Mouse (Mus musculus) heart, postnatal 0 days (tissue): ENCODE measurements at regions not wholly inside any gene's neighbourhood (a gene's known extent, or its start where the extent isn't known, plus 50 kb on each side); places are given as distances from the start of the nearest gene placed in this dataset.

Source experiments
- ATAC-seq: fragments of 200-750 bp; cut with Nextera tagmentation; 2 replicates; pipeline ENCODE4 v1.8.0; 2017; ENCODE audit warnings: low read depth, moderate number of reproducible peaks, moderate library complexity; ENCODE audit not compliant: insufficient read depth
- DNase-seq: peaks from one replicate; pipeline ENCODE4 v3.0.0-alpha.2; 2016; ENCODE audit warnings: low spot score
- H3K27ac ChIP-seq: fragments of 300-500 bp; sonication (generic); 2 replicates; pipeline ENCODE4 v1.5.1; 2014; ENCODE audit warnings: low read depth, mild to moderate bottlenecking
- H3K27me3 ChIP-seq: fragments of 300-500 bp; sonication (generic); 2 replicates; pipeline ENCODE4 v1.6.1; 2014; ENCODE audit warnings: low read length, mixed read lengths; ENCODE audit not compliant: control insufficient read depth, insufficient read depth
- H3K36me3 ChIP-seq: fragments of 300-500 bp; sonication (generic); replicated peaks from 2 replicates; pipeline ENCODE4 v1.6.1; 2014; ENCODE audit warnings: low read length, mixed read lengths; ENCODE audit not compliant: control insufficient read depth, insufficient read depth
- H3K4me1 ChIP-seq: fragments of 300-500 bp; sonication (generic); 2 replicates; pipeline ENCODE4 v1.6.1; 2014; ENCODE audit warnings: antibody characterized with exemption; ENCODE audit not compliant: control insufficient read depth, insufficient read depth
- H3K4me2 ChIP-seq: fragments of 300-500 bp; sonication (generic); 2 replicates; pipeline ENCODE4 v1.6.1; 2014; ENCODE audit warnings: low read depth, mild to moderate bottlenecking, low read length, moderate library complexity
- H3K4me3 ChIP-seq: fragments of 300-500 bp; sonication (generic); 2 replicates; pipeline ENCODE4 v1.5.1; 2014; ENCODE audit warnings: low read depth, low read length
- H3K9ac ChIP-seq: fragments of 300-500 bp; sonication (generic); replicated peaks from 2 replicates; pipeline ENCODE4 v1.6.1; 2014; ENCODE audit warnings: low read depth, low read length, mixed read lengths
- H3K9me3 ChIP-seq: fragments of 300-500 bp; sonication (generic); replicated peaks from 2 replicates; pipeline ENCODE4 v1.6.1; 2016; ENCODE audit warnings: low read length; ENCODE audit not compliant: control insufficient read depth
- CTCF ChIP-seq: IDR thresholded peaks from 2 replicates; pipeline ENCODE4 v1.5.1; 2016; ENCODE audit warnings: antibody characterized with exemption, control low read depth, low read depth
- EP300 ChIP-seq: IDR thresholded peaks from 2 replicates; pipeline ENCODE4 v1.6.1; 2016; ENCODE audit warnings: antibody characterized with exemption, low read depth
- WGBS: fragments of 180-500 bp; shearing (Covaris S2); extraction: QIAGEN DNeasy Blood & Tissue Kit; methylation state at CpG from one replicate; pipeline ENCODE4 v1.1.7; 2014; 5-methylcytosine and 5-hydroxymethylcytosine counted together

- ATAC-seq: no peak
- no peak for TF ChIP-seq EP300
- TF ChIP-seq CTCF: no peak
- H3K4me2 ChIP-seq: no peak overlapping the region
- WGBS: 70% methylated on average over 4 of the region's 4 CpGs
- H3K36me3 ChIP-seq: no peaks in the 10 kb centered on the region
- H3K9me3 ChIP-seq: no peaks in the 10 kb centered on the region
- no peak overlapping the region for H3K9ac ChIP-seq
- no peaks in the 10 kb centered on the region for H3K27me3 ChIP-seq
- H3K4me3 ChIP-seq: no peak overlapping the region
- no peak for DNase-seq
- H3K4me1 ChIP-seq: no peaks in the 10 kb centered on the region
- no peak overlapping the region for H3K27ac ChIP-seq
Observed at GRCm38 (mm10) chr9:69652106-69652505, 108.6 kb downstream of the Foxb1 start.

- Histone ChIP-seq H3K4me2 (no peak overlapping the region), H3K27ac (no peak overlapping the region)
- WGBS: 67% methylated on average over 8 of the region's 8 CpGs
Observed at GRCm38 (mm10) chr9:69651608-69652007, 109.1 kb downstream of the Foxb1 start.

GRCm38 (mm10) chr9:69642591-69642990 is 118.1 kb downstream of the Foxb1 start:
- no peak overlapping the region for H3K9ac ChIP-seq
- H3K4me1 ChIP-seq: no peaks in the 10 kb centered on the region
- no peaks in the 10 kb centered on the region for H3K9me3 ChIP-seq
- ATAC-seq: no peak
- no peak overlapping the region for H3K27ac ChIP-seq
- no peak for TF ChIP-seq EP300
- no peak for TF ChIP-seq CTCF
- H3K4me3 ChIP-seq: no peak overlapping the region
- no peaks in the 10 kb centered on the region for H3K27me3 ChIP-seq
- no peak for DNase-seq
- 64% methylated on average over 5 of the region's 5 CpGs for WGBS
- no peak overlapping the region for H3K4me2 ChIP-seq
- no peaks in the 10 kb centered on the region for H3K36me3 ChIP-seq

More at GRCm38 (mm10) chr9:69651608-69652007, 109.1 kb downstream of the Foxb1 start:
- TF ChIP-seq CTCF: no peak
- TF ChIP-seq EP300: no peak
- H3K4me1 ChIP-seq: no peaks in the 10 kb centered on the region
- no peaks in the 10 kb centered on the region for H3K36me3 ChIP-seq
- no peaks in the 10 kb centered on the region for H3K9me3 ChIP-seq
- H3K27me3 ChIP-seq: no peaks in the 10 kb centered on the region
- ATAC-seq (no peak), DNase-seq (no peak)
- H3K4me3 ChIP-seq: no peak overlapping the region
- H3K9ac ChIP-seq: no peak overlapping the region

- 23% methylated on average over 7 of the region's 7 CpGs for WGBS
- no peak for ATAC-seq
- Histone ChIP-seq H3K27ac (no peak overlapping the region), H3K4me1 (no peaks in the 10 kb centered on the region), H3K4me2 (no peak overlapping the region), H3K4me3 (no peak overlapping the region), H3K27me3 (no peaks in the 10 kb centered on the region), H3K36me3 (no peaks in the 10 kb centered on the region), H3K9me3 (no peaks in the 10 kb centered on the region), H3K9ac (no peak overlapping the region)
- peak; percentile 29 for DNase-seq
- peak; percentile 75 for TF ChIP-seq CTCF
- no peak for TF ChIP-seq EP300
Observed at GRCm38 (mm10) chr9:69623312-69623711, 137.4 kb downstream of the Foxb1 start.

- no peak for DNase-seq
- H3K9me3 ChIP-seq: no peaks in the 10 kb centered on the region
- no peaks in the 10 kb centered on the region for H3K27me3 ChIP-seq
- TF ChIP-seq CTCF: no peak
- TF ChIP-seq EP300: no peak
- no peak overlapping the region for H3K4me2 ChIP-seq
- no peak for ATAC-seq
- no peak overlapping the region for H3K27ac ChIP-seq
- WGBS: 55% methylated on average over 3 of the region's 3 CpGs
- H3K36me3 ChIP-seq: no peaks in the 10 kb centered on the region
- H3K4me1 ChIP-seq: no peaks in the 10 kb centered on the region
- H3K4me3 ChIP-seq: no peak overlapping the region
- no peak overlapping the region for H3K9ac ChIP-seq
Observed at GRCm38 (mm10) chr9:69621006-69621405, 139.7 kb downstream of the Foxb1 start.

- 62% methylated on average over 2 of the region's 2 CpGs for WGBS
- Histone ChIP-seq H3K9ac (no peak overlapping the region), H3K27ac (no peak overlapping the region), H3K27me3 (no peaks in the 10 kb centered on the region), H3K4me1 (no peaks in the 10 kb centered on the region), H3K4me3 (no peak overlapping the region), H3K36me3 (no peaks in the 10 kb centered on the region), H3K9me3 (no peaks in the 10 kb centered on the region), H3K4me2 (no peak overlapping the region)
- TF ChIP-seq CTCF: no peak
- no peak for TF ChIP-seq EP300
- ATAC-seq (no peak), DNase-seq (no peak)
Observed at GRCm38 (mm10) chr9:69617328-69617727, 143.4 kb downstream of the Foxb1 start.
